Mouse (Mus musculus): ENCODE data around the gene A330070K13Rik.

GRCm38 (mm10) chr5:130375411-130375810 lies 9.0 kb downstream of the A330070K13Rik start:
- no peak for TF ChIP-seq CTCF (IDR thresholded peaks at IDR 0.05; ENCODE audit: extremely low read depth, insufficient read depth, low read length)
- no peak for TF ChIP-seq POLR2A (IDR thresholded peaks at IDR 0.05; ENCODE audit: extremely low read depth, insufficient read depth, low read length)
